Mouse (Mus musculus) megakaryocyte, embryonic 14.5 days (primary cell): ENCODE results near the gene Actr5.

Experiments
- FLI1 ChIP-seq: IDR thresholded peaks from 2 replicates; pipeline ENCODE4 v1.6.1; 2012; ENCODE audit warnings: low read length, inconsistent platforms, mixed read lengths
- GATA1 ChIP-seq: IDR thresholded peaks from 3 replicates; pipeline ENCODE4 v1.6.1; 2012; ENCODE audit warnings: mixed read lengths, low read length, inconsistent platforms, borderline replicate concordance

GRCm38 (mm10) chr2:158610488-158611325 is 14.0 kb upstream of the Actr5 start, which contains the start of gene Slc32a1:
- TF ChIP-seq FLI1 (no peak), GATA1 (no peak)
